In the genomic region with DNA sequence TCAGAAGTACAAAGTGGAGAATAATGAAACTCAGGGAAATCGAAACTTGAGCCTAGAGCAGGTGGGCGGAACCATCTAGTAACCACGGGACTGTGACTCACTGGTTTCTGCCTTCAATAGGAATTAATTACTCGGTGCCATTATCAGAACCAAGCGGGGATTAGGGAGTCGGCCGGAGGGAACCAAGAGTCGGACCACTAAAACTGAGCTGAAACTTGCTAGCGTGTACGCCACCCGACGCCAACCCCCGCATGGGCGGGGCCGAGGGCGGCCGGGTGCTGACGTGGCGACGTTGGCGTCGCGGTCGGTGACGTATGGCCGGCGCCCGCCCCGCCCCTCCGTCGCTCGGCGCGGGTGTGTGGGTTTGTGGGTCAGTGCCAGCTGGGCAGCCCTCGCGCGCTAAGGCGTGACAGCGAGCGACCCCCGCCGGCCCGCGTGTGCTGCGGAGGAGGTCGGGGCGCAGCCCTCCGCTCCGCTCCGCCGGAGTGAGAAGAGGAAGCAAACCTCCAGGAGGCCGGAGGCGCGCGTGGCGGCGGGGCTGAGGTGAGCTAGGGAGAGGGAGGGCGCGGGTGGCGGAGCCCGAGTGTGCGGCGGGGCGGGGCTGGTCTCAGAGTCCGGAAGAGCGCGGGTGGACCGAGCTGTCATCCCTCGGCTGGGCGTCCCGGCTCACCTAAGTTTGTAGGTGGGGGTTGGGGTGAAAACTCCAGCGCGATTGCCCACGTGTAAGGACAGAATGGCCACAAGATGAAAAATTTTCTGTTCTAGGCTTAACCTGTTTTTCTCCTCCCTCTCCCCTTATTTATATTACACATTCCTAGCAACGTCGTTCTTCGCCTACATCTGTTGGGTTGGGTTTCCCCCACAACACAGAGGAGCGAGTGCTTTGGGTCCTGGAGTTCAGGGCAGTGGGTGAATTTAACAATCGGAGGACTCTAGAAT, we compare ENCODE assay signal across 8 mouse cellular contexts. TPM values are rescaled to one million over a fixed set of nuclear protein-coding genes. Genes with fewer than 3 reads are reported as not detected.
DNase-seq lines count a peak whose midpoint lies in the region; ATAC-seq and TF ChIP-seq lines count a peak whose summit lies in the region.

A gene (plus strand): TSS at position 315 of the 939 bp plus-strand sequence.

- H3K36me3 ChIP-seq in hindbrain, embryonic 14.5 days (replicated peaks; ENCODE audit: control insufficient read depth, insufficient read depth) = no peaks in the 10 kb centered on the region

- peak within 1 kb of the TSS; percentile 84 for H3K9ac ChIP-seq in hindbrain, embryonic 14.5 days

- no peaks in the 10 kb centered on the region for H3K9me3 ChIP-seq in hindbrain, embryonic 14.5 days (ENCODE audit: control insufficient read depth, low read length)

- peak within 1 kb of the TSS; percentile 85 for H3K27ac ChIP-seq in hindbrain, embryonic 14.5 days

- peak within 1 kb of the TSS; percentile 89 for H3K4me3 ChIP-seq in hindbrain, embryonic 14.5 days (replicated peaks; ENCODE audit: low read length)

- no peaks in the 10 kb centered on the region for H3K27me3 ChIP-seq in Patski
- no peaks in the 10 kb centered on the region for H3K27me3 ChIP-seq in hindbrain, embryonic 14.5 days (ENCODE audit: control insufficient read depth, insufficient read depth, low read length)

- POLR2A ChIA-PET in Patski (lab: Charles Lee) = interaction anchor here (0.8 kb wide), 1 partner anchor 10 kb away, joined by 5 read pairs; no protein-coding TSS in a partner anchor

- peak within 1 kb of the TSS; percentile 74 for H3K4me2 ChIP-seq in hindbrain, embryonic 14.5 days (replicated peaks)

- no peak for TF ChIP-seq CTCF in Patski (IDR thresholded peaks at IDR 0.05)

- peak; percentile 99 for ATAC-seq in Patski
- ATAC-seq in hindbrain, embryonic 14.5 days (ENCODE audit: low FRiP score) = peak; percentile 100

- H3K4me1 ChIP-seq in hindbrain, embryonic 14.5 days (replicated peaks; ENCODE audit: control insufficient read depth, insufficient read depth, low read length) = peaks cover 4% of the 10 kb centered on the region; the same call in 1 of the 2 replicates

- CTCF ChIA-PET in Patski (lab: Charles Lee) = no interaction called here

- in situ Hi-C loops in Patski (cut with MboI; ENCODE audit: low pct_unique_long_range_greater_than_20kb) = no loop called here

- DNase-seq in Patski (ENCODE audit: low read depth, low spot score) = peak; percentile 44
- peak; percentile 94 to 96 for DNase-seq in cerebellum, postnatal 14 days
- DNase-seq in frontal cortex, postnatal 25 days (ENCODE audit: low spot score in 2 of 2) = peak; percentile 81 to 84
- DNase-seq in hindbrain, embryonic 14.5 days (ENCODE audit: low spot score) = peak; percentile 92
- DNase-seq in layer of hippocampus, postnatal 36 days = peak; percentile 90 to 92
- peak; percentile 91 for DNase-seq in lung, postnatal 36 days
- peak; percentile 94 for DNase-seq in retina, postnatal 1 day
- peak; percentile 86 to 93 for DNase-seq in urinary bladder, adult 18-20 months (ENCODE audit: low spot score in 2 of 2)

- under 1% methylated on average over 79 of the region's 79 CpGs for WGBS in hindbrain, embryonic 14.5 days

RNA-seq across cellular contexts. Expression of the gene that starts here (rescaled TPM):
- polyA plus RNA-seq in Patski (2021) = 14.7 TPM
- 18.1 and 20.8 TPM in 2 replicates for polyA plus RNA-seq in hindbrain, embryonic 14.5 days (2014; fragmentation: Nextera tagmentation; extraction: Ambion mirVana)
- total RNA-seq in layer of hippocampus, postnatal 36 days (2021) = 10 to 100 TPM; 24.3 to 28.0 TPM

Comparison
In these comparisons a context has a peak if more than half of its experiments do, and no peak if none do; other contexts are left out.
1. Peak in every context shown above with its lines: DNase-seq, ATAC-seq, H3K4me3 ChIP-seq and H3K27ac ChIP-seq.
2. DNase-seq: peak in every context shown above with its lines; median percentile 95 in cerebellum, postnatal 14 days; 94 in retina, postnatal 1 day; 92 in hindbrain, embryonic 14.5 days; 91 in layer of hippocampus, postnatal 36 days; 91 in lung, postnatal 36 days; 90 in urinary bladder, adult 18-20 months; 82 in frontal cortex, postnatal 25 days; 44 in Patski.